Mouse (Mus musculus) erythroblast, adult 5-6 weeks (primary cell): ENCODE measurements around the gene Cntf. TPM values are rescaled to one million over a fixed set of nuclear protein-coding genes. Genes with fewer than 3 reads are reported as not detected.
A peak's percentile ranks its signal among the peaks of the same experiment; 100 is the strongest.
"Not testable (repeated sequence)": the region's sequence is repeated elsewhere in the genome, so short reads cannot be mapped to it uniquely, and the experiment has no call there.

Experiments
- ATAC-seq: replicated peaks from 2 replicates; pipeline ENCODE4 v1.8.0; 2016; ENCODE audit warnings: moderate number of reproducible peaks, mild to moderate bottlenecking, moderate TSS enrichment, inconsistent platforms; ENCODE audit not compliant: poor library complexity, low FRiP score, severe bottlenecking
- total RNA-seq, 2 experiments: library from RNA; stranded (forward) in 1 of 2; stranded (reverse) in 1 of 2; fragments of 150-400 nt in 1 of 2; fragments of 200-764, 138-1000 nt in 1 of 2; gene quantifications; 2 replicates each; pipeline versions ENCODE4 v1.2.3 to v1.2.4; 2015 to 2017; ENCODE audit warnings: low replicate concordance in 2 of 2

Gene Cntf
- total RNA-seq, 2 experiments from 2014 or later: not detected

DNA sequence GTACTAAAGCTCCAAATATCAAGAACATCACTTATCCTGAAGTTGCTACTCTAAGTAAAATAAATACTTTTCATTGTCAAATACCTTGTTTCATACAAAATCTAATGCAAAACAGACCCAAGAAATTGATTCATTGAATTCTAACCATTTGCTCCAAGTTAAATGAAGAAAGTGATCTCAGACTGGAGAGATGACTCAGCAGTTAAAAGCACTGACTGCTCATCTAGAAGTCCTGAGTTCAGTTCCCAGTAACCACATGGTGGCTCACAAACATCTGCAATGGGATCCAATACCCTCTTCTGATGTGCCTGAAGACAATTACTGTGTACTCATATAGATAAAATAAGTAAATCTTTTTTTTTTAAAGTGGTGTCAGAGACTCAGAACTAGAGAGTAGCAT, 15.0 kb upstream of the Cntf start:
- ATAC-seq: no peak

DNA sequence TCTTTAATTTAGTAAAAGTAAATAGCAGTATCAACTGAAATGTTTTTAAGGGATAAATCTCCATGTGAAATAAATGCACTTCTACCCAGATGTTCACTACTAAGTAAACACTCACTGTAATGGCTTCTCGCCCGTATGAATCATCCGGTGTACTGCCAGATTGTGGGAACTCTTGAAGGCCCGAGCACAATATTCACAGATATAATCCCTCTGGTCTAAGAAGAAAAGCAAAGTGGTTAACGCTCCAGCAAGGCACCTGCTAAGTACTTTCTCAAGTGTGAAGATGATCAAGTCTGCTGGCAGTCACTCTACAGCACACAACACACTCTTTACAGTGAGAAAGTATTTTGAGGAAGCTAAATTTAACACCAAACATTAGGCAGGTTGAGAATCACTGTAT, 5.5 kb upstream of the Cntf start:
- no peak for ATAC-seq

DNA sequence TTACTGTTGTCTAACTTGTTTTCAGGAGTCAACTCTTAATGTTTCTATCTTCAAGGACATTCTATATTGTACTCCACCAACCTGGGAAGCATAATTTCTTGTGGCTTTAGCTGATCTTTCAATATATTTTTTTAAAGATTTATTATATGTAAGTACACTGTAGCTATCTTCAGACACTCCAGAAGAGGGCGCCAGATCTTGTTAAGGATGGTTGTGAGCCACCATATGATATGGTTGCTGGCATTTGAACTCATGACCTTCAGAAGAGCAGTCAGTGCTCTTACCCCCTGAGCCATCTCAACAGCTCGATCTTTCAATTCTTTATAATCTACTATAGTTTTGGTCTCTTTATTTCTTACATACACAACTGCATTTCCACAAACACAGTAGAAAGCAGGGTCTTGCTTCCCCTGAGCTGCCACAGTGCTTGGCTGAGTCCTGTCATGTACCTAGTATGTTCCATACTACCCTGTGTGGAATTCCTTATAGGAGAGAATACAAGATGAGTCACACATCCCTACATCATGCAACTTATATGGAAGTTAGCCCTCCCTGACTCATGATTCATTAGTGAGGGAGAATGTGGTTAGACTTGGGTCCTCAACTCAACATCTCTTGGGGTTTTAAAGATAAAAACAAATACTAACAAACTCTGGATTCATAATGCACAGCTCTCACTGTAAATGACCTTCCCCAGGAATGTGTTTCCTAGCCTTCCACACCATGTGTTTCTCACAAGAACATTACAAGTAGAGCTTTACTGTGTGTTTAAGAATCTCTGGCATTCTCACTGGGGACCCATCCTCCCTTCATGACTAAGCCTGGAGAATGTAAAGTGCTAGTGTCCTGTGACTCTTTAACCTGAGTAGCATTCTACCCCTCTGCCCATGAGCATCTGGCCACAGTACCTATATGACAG, 3.0 kb downstream of the Cntf start:
- ATAC-seq: peak; percentile 58

DNA sequence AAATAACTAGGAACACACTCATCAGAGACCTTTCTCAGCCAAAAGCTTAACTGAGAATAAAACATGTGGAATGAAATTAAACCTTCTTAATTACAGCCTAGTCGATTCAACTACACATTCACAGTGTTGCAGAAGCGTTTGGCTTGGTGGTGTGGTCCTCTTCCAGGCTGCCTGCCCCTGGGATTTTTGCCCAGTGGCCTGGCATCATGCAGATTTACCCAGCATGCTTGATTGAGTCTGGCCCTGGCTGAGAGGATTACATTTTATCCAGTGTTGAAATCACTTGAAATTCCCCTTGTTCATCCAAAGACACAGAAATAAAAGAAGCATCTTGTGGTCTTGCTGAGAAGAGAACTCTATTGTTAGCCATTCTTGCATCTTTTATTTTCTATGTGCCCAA, 5.8 kb downstream of the Cntf start:
- no peak for ATAC-seq

GRCm38 (mm10) chr19:12758936-12759478, 6.4 kb downstream of the Cntf start:
- no peak for ATAC-seq

DNA sequence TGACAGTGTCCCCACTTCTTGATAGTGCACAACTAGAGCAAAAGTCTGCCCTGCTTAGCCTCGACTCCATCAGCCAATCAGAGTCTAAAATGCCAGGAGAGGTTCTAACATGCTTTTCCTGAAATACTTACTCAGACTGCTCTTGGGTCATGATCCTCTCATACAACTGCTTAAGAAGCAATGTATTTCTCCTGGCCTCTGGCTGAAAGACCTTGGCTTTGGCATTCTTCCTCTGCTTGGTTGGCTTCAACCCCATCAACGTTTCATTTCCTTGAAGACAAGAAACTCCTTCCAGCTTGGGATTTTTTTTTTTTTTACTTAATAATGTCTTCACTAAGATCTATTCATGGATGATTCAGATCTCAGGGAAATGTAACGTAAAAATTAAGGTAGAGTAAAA, 9.1 kb downstream of the Cntf start:
- no peak for ATAC-seq

- ATAC-seq: no peak
Measured at GRCm38 (mm10) chr19:12731950-12732349, 33.5 kb downstream of the Cntf start.

- no peak for ATAC-seq
Measured at GRCm38 (mm10) chr19:12731036-12731435, 34.4 kb downstream of the Cntf start.

GRCm38 (mm10) chr19:12725851-12726250, 39.6 kb downstream of the Cntf start:
- no peak for ATAC-seq

- ATAC-seq: no peak
Measured at GRCm38 (mm10) chr19:12722308-12722707, 43.1 kb downstream of the Cntf start.

GRCm38 (mm10) chr19:12721596-12721995, 43.8 kb downstream of the Cntf start:
- not testable (repeated sequence) for ATAC-seq

GRCm38 (mm10) chr19:12720919-12721318, 44.5 kb downstream of the Cntf start:
- not testable (repeated sequence) for ATAC-seq

DNA sequence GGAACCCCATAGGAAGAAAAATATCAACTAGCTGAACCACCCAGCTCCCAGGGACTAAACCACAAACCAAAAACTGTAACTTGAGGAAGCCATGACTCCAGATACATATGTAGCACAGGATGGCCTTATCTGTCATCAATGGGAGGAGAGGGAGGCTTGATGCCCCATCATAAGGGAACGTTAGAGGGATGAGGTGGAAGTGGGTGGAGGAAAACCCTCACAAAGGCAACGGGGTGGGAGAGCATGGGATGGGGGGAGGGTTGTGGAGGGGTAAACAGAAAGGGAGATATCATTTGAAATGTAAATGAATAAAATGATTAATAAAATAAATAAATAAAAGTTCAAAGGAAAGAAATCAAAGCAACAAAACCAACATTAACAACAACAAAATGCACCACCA, 45.0 kb downstream of the Cntf start:
- no peak for ATAC-seq

GRCm38 (mm10) chr19:12719189-12719588, 46.2 kb downstream of the Cntf start:
- no peak for ATAC-seq

Other genes with a start within 250 kb of the Cntf start
- gene Fam111a, start 219.9 kb downstream of the Cntf start, total RNA-seq (2015; ENCODE audit: low replicate concordance): 79.0 and 112 TPM in 2 replicates
- 78.5 and 79.9 TPM in 2 replicates for gene Fam111a, start 219.9 kb downstream of the Cntf start, total RNA-seq (2017; ENCODE audit: low replicate concordance)
- not detected in 2 replicates for gene Gm4952, start 165.7 kb downstream of the Cntf start, total RNA-seq (2015; ENCODE audit: low replicate concordance)
- gene Gm4952, start 165.7 kb downstream of the Cntf start, total RNA-seq (2017; ENCODE audit: low replicate concordance): 0.14 TPM in 1 of 2 replicates, not detected in the other
- not detected in 2 replicates for gene Glyat, start 132.3 kb downstream of the Cntf start, total RNA-seq (2015; ENCODE audit: low replicate concordance)
- gene Glyat, start 132.3 kb downstream of the Cntf start, total RNA-seq (2017; ENCODE audit: low replicate concordance): not detected in 2 replicates
- gene Olfr1442, start 95.2 kb downstream of the Cntf start, total RNA-seq (2015; ENCODE audit: low replicate concordance): not detected in 2 replicates
- not detected in 2 replicates for gene Olfr1442, start 95.2 kb downstream of the Cntf start, total RNA-seq (2017; ENCODE audit: low replicate concordance)
- not detected in 2 replicates for gene Olfr1443, start 87.5 kb downstream of the Cntf start, total RNA-seq (2015; ENCODE audit: low replicate concordance)
- gene Olfr1443, start 87.5 kb downstream of the Cntf start, total RNA-seq (2017; ENCODE audit: low replicate concordance): not detected in 2 replicates
- gene Keg1, start 69.8 kb downstream of the Cntf start, total RNA-seq (2015; ENCODE audit: low replicate concordance): not detected in 2 replicates
- not detected in 2 replicates for gene Keg1, start 69.8 kb downstream of the Cntf start, total RNA-seq (2017; ENCODE audit: low replicate concordance)
- 21.7 and 24.5 TPM in 2 replicates for gene Zfp91, start 30.5 kb upstream of the Cntf start, total RNA-seq (2015; ENCODE audit: low replicate concordance)
- 34.2 and 51.3 TPM in 2 replicates for gene Zfp91, start 30.5 kb upstream of the Cntf start, total RNA-seq (2017; ENCODE audit: low replicate concordance)
- 3.8 and 5.6 TPM in 2 replicates for gene Lpxn, start 30.6 kb upstream of the Cntf start, total RNA-seq (2015; ENCODE audit: low replicate concordance)
- 3.3 and 4.3 TPM in 2 replicates for gene Lpxn, start 30.6 kb upstream of the Cntf start, total RNA-seq (2017; ENCODE audit: low replicate concordance)
- not detected in 2 replicates for gene Gm5244, start 81.0 kb upstream of the Cntf start, total RNA-seq (2015; ENCODE audit: low replicate concordance)
- not detected in 2 replicates for gene Gm5244, start 81.0 kb upstream of the Cntf start, total RNA-seq (2017; ENCODE audit: low replicate concordance)
- not detected in 2 replicates for gene Olfr1444, start 91.7 kb upstream of the Cntf start, total RNA-seq (2015; ENCODE audit: low replicate concordance)
- gene Olfr1444, start 91.7 kb upstream of the Cntf start, total RNA-seq (2017; ENCODE audit: low replicate concordance): not detected in 2 replicates
- not detected in 2 replicates for gene Olfr1445, start 118.2 kb upstream of the Cntf start, total RNA-seq (2015; ENCODE audit: low replicate concordance)
- gene Olfr1445, start 118.2 kb upstream of the Cntf start, total RNA-seq (2017; ENCODE audit: low replicate concordance): not detected in 2 replicates
- not detected in 2 replicates for gene Olfr1446, start 127.9 kb upstream of the Cntf start, total RNA-seq (2015; ENCODE audit: low replicate concordance)
- 0.42 TPM in 1 of 2 replicates, not detected in the other for gene Olfr1446, start 127.9 kb upstream of the Cntf start, total RNA-seq (2017; ENCODE audit: low replicate concordance)
- not detected in 2 replicates for gene Olfr1447, start 138.1 kb upstream of the Cntf start, total RNA-seq (2015; ENCODE audit: low replicate concordance)
- not detected in 2 replicates for gene Olfr1447, start 138.1 kb upstream of the Cntf start, total RNA-seq (2017; ENCODE audit: low replicate concordance)
- gene Olfr1448, start 158.8 kb upstream of the Cntf start, total RNA-seq (2015; ENCODE audit: low replicate concordance): not detected in 2 replicates
- gene Olfr1448, start 158.8 kb upstream of the Cntf start, total RNA-seq (2017; ENCODE audit: low replicate concordance): 0.42 TPM in 1 of 2 replicates, not detected in the other
- not detected in 2 replicates for gene Olfr1449, start 165.2 kb upstream of the Cntf start, total RNA-seq (2015; ENCODE audit: low replicate concordance)
- gene Olfr1449, start 165.2 kb upstream of the Cntf start, total RNA-seq (2017; ENCODE audit: low replicate concordance): not detected in 2 replicates
- gene Olfr1450, start 184.6 kb upstream of the Cntf start, total RNA-seq (2015; ENCODE audit: low replicate concordance): not detected in 2 replicates
- gene Olfr1450, start 184.6 kb upstream of the Cntf start, total RNA-seq (2017; ENCODE audit: low replicate concordance): not detected in 2 replicates
- not detected in 2 replicates for gene Olfr1451, start 229.4 kb upstream of the Cntf start, total RNA-seq (2015; ENCODE audit: low replicate concordance)
- gene Olfr1451, start 229.4 kb upstream of the Cntf start, total RNA-seq (2017; ENCODE audit: low replicate concordance): not detected in 2 replicates